Mouse (Mus musculus) cerebellum, adult 11 months (tissue): ENCODE results near the gene Arhgef17.
A peak's percentile ranks its signal among the peaks of the same experiment; 100 is the strongest.
"Not testable (repeated sequence)": the region's sequence is repeated elsewhere in the genome, so short reads cannot be mapped to it uniquely, and the experiment has no call there.

Experiments
- DNase-seq: peaks from one replicate; pipeline ENCODE4 v3.0.0; 2022

Gene Arhgef17

GRCm38 (mm10) chr7:100869877-100870629, 61.9 kb downstream of the Arhgef17 start:
- DNase-seq = no peak

GRCm38 (mm10) chr7:100868551-100868950, 63.4 kb downstream of the Arhgef17 start:
- DNase-seq = no peak

GRCm38 (mm10) chr7:100867561-100867960, 64.3 kb downstream of the Arhgef17 start:
- no peak for DNase-seq

- peak; percentile 71 for DNase-seq
Observed at GRCm38 (mm10) chr7:100866675-100867074, 65.2 kb downstream of the Arhgef17 start.

- DNase-seq = peak; percentile 94
Observed at GRCm38 (mm10) chr7:100862828-100863638, 68.9 kb downstream of the Arhgef17 start, which contains the start of gene Relt. Gene Relt, minus strand, starts transcription at chr7:100863446.

- no peak for DNase-seq
Observed at GRCm38 (mm10) chr7:100862353-100862752, 69.6 kb downstream of the Arhgef17 start.

GRCm38 (mm10) chr7:100861209-100861608, 70.7 kb downstream of the Arhgef17 start:
- no peak for DNase-seq

- DNase-seq = no peak
Observed at GRCm38 (mm10) chr7:100860450-100860849, 71.5 kb downstream of the Arhgef17 start.

GRCm38 (mm10) chr7:100855795-100856573, 75.9 kb downstream of the Arhgef17 start:
- DNase-seq = no peak

GRCm38 (mm10) chr7:100855300-100855699, 76.6 kb downstream of the Arhgef17 start:
- DNase-seq = no peak

GRCm38 (mm10) chr7:100854861-100855260, 77.0 kb downstream of the Arhgef17 start:
- no peak for DNase-seq

- DNase-seq = no peak
Observed at GRCm38 (mm10) chr7:100854137-100854814, 77.6 kb downstream of the Arhgef17 start.

GRCm38 (mm10) chr7:100853396-100853795, 78.5 kb downstream of the Arhgef17 start:
- no peak for DNase-seq

GRCm38 (mm10) chr7:100851481-100852356, 80.2 kb downstream of the Arhgef17 start:
- no peak for DNase-seq

- no peak for DNase-seq
Observed at GRCm38 (mm10) chr7:100849508-100849907, 82.4 kb downstream of the Arhgef17 start.

- peak; percentile 58 for DNase-seq
Observed at GRCm38 (mm10) chr7:100848744-100849143, 83.2 kb downstream of the Arhgef17 start.

GRCm38 (mm10) chr7:100847131-100847530, 84.8 kb downstream of the Arhgef17 start:
- DNase-seq = no peak

- DNase-seq = not testable (repeated sequence)
Observed at GRCm38 (mm10) chr7:100846033-100846432, 85.9 kb downstream of the Arhgef17 start.

GRCm38 (mm10) chr7:100845412-100845811, 86.5 kb downstream of the Arhgef17 start:
- no peak for DNase-seq

- DNase-seq = no peak
Observed at GRCm38 (mm10) chr7:100845026-100845400, 86.9 kb downstream of the Arhgef17 start.

- no peak for DNase-seq
Observed at GRCm38 (mm10) chr7:100844385-100845025, 87.4 kb downstream of the Arhgef17 start.
